Mouse (Mus musculus) spleen, postnatal 4 days (tissue): ENCODE results near the gene Gm10309.
"Not testable (repeated sequence)": the region's sequence is repeated elsewhere in the genome, so short reads cannot be mapped to it uniquely, and the experiment has no call there.

Experiments
- DNase-seq, 2 experiments: peaks; one replicate each; pipeline ENCODE4 v3.0.0; 2022; ENCODE audit warnings: low spot score in 2 of 2

Gm10309 gene

GRCm38 (mm10) chr17:86514974-86515620 lies 10.1 kb upstream of the Gm10309 start:
- no peak for DNase-seq

- no peak for DNase-seq
Measured at GRCm38 (mm10) chr17:86509871-86510270, 4.8 kb upstream of the Gm10309 start.

DNA sequence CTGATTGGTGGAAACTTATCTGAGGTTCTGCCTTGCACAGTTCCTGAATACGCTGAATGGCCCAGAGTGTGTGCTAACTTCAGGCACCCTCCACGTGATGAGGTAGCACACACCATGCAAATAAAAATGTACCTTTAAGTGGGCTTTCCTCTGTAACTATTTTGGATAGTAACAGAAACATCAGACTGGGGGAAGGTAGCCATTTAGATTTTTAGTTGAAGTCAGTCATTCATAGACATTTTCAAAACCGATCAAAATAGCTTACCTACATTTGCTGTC lies 3.1 kb upstream of the Gm10309 start:
- no peak for DNase-seq

GRCm38 (mm10) chr17:86507342-86508211 lies 2.5 kb upstream of the Gm10309 start:
- no peak for DNase-seq

DNA sequence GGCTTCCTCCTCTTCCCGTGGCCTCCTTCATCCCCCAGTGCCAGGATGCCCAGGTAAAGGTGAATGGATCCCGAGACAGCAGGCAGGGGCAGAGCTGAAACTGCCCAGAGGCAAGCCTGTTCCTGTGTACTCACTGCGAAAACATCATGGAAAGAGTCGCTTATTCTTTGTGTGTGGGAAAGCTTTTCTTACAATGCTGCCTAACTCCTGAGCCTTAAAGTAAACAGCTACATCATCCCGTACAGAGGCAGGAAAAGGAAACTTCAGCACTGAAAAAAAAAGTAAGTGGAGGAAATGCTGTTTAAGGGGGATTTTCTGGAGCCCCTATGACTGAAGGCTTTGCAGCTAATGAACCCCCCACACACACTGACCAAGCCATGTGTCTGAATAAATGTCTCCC lies 1.8 kb upstream of the Gm10309 start:
- no peak for DNase-seq

- DNase-seq = no peak
Measured at GRCm38 (mm10) chr17:86503208-86503897, 1.7 kb downstream of the Gm10309 start.

DNA sequence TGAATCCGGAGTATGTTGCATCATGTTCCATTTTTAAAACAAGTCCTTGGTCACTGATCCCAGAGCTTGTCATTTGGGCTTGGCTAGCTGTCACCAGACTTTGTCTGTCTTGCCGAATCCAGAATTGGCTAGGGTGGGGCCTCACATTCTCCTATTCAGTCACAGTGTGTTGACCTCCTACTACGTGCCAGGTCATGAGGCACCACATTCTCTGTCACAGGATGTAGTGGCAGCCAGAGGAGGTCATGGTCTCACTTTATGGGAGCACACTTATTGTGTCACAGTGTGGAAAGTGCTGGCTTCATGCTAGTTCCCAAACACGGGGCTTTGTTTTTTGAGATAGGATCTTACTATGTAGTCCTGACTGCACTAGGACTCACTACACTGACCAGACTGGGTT lies 3.6 kb downstream of the Gm10309 start:
- no peak for DNase-seq

- DNase-seq = no peak
Measured at GRCm38 (mm10) chr17:86499359-86500045, 5.5 kb downstream of the Gm10309 start.

- DNase-seq = no peak
Measured at GRCm38 (mm10) chr17:86497302-86497701, 7.7 kb downstream of the Gm10309 start.

GRCm38 (mm10) chr17:86496123-86496771 lies 8.8 kb downstream of the Gm10309 start:
- no peak for DNase-seq

DNA sequence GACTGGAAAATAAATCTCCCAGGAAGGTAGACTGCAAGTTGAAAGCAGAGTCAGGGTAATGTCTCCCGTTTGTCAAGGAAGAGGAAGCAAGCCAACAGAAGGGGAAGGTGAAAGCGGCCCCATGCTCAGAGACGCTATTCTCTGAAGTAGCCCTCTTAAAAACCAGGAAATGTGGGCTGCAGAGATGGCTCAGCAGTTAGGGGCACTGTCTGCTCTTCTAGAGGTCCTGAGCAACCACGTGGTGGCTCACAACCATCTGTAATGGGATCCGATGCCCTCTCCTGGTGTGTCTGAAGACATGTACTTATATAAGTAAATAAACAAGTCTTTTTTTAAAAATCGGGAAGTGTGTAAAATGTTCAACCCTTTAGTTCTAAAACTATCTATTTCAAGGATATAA lies 10.1 kb downstream of the Gm10309 start:
- DNase-seq = no peak

DNA sequence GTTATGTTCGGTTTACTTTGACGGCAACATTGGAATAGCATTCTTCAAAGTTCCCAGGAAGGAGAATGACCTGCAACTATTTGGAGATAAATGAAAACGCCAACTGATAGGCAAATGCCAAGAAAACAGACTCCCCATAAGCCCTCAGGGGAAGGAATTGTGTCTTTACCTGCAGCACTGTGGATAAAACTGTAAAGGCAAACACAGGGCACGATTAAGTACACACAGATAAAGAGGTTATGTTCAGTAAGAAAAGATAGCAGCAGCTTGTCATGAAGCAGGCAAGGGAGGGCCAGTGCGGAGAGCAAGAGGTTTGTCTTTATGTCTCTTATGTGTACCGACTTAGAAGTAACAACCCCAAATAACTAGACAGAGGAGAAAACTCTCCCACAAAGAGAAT lies 10.5 kb downstream of the Gm10309 start:
- no peak for DNase-seq

DNA sequence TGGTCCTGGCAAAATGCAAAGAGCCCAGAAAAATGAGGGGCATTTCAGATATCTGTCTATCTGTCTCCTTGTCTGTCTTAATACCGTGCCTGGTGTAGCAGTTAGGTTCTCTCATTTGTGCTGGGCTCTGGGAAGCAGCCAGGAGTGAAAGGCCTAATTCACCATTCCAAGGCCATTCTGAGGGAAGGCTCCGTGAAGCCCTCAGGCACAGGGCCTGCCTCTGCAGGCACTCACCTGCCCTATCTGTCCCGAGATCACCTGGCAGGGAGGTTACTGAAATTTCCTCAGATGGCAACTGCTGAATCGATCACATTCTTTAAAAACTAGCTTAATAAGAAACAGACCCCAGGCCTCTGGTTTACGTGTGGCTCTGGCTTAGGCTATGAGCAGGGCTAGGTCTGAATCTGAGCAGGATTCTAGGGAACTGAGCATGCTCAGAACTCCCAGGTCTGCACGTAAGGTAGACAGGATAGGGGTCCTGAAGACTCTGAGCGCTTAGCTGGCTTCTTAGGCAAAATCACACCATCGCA lies 11.1 kb downstream of the Gm10309 start:
- DNase-seq = no peak

DNA sequence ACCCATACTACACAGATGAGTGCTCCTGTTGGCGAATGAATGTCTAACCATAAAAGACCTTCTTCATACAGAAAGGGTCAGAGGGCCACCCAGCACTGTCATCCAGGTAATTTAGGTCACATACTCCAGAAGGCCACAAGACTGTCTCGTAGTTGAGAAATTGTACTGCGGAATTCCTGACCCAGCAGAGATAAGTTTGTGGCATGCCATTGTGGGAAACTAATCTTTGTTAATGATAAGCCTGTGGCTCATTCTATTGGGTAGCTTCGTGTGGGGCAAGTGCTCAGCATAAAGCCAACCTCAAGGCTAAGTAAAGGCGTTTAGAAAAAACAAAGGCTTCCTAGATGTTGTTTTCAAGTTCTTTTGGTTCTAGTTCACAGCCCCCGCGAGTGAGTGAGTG lies 12.7 kb downstream of the Gm10309 start:
- no peak for DNase-seq

- DNase-seq = no peak
Measured at GRCm38 (mm10) chr17:86489827-86490226, 15.2 kb downstream of the Gm10309 start.

- DNase-seq = no peak
Measured at GRCm38 (mm10) chr17:86487450-86487849, 17.6 kb downstream of the Gm10309 start.

- no peak for DNase-seq
Measured at GRCm38 (mm10) chr17:86486657-86487056, 18.4 kb downstream of the Gm10309 start.

GRCm38 (mm10) chr17:86484087-86484737 lies 20.8 kb downstream of the Gm10309 start:
- DNase-seq = peak; percentile 59 to 83

- DNase-seq = no peak
Measured at GRCm38 (mm10) chr17:86482675-86483074, 22.4 kb downstream of the Gm10309 start.

DNA sequence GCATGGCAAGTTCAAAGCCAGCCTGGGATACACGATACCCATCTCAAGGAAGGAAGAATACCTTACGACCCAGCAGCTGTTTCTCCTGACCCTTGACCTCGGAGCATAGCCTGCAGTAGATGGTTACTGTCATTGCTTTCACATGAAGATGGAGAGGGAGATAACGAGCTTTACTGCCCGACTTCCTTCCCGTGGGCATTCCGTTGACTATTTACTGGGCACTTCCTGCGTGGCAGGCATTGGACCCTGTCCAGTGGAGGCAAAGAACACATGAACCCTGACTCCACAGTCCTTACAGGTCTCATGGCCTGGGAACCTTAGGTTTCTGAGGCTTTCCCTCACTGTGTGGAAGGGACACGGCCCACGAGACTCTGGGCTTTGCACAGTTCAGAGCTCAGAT lies 25.6 kb downstream of the Gm10309 start:
- DNase-seq = no peak

DNA sequence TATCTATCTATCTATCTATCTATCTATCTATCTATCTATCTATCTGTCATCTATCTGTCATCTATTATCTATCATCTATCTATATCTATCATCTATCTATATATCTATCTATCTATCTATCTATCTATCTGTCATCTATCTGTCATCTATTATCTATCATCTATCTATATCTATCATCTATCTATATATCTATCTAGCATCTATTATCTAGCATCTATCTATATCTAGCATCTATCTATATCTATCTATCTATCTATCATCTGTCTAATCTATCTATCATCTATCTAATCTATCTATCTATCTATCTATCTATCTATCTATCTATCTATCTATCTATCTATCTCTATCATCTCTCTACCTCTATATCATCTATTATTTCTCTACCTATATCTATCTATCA lies 27.6 kb downstream of the Gm10309 start:
- not testable (repeated sequence) for DNase-seq
